Mouse (Mus musculus): ENCODE data around the gene Lsm10. TPM values are rescaled to one million over a fixed set of nuclear protein-coding genes. Genes with fewer than 3 reads are reported as not detected.
A peak's percentile ranks its signal among the peaks of the same experiment; 100 is the strongest.

Lsm10 gene
- polyA plus RNA-seq, 1 experiment from 2014 or later, result 55.1 TPM

- Histone ChIP-seq H3K4me3 (peak overlapping the region; percentile 90), H3K27ac (peak overlapping the region; percentile 90), H3K4me1 (peaks cover 56% of the 10 kb centered on the region), H3K27me3 (ENCODE audit: poor library complexity, severe bottlenecking) (no peaks in the 10 kb centered on the region), H3K9me3 (no peaks in the 10 kb centered on the region), H3K36me3 (replicated peaks) (peaks cover 32% of the 10 kb centered on the region)
- 43% methylated on average over 7 of the region's 7 CpGs for WGBS
- no peak for DNase-seq (ENCODE audit: extremely low spot score, low spot score)
Measured at GRCm38 (mm10) chr4:126102061-126102841, 5.8 kb downstream of the Lsm10 start.

GRCm38 (mm10) chr4:126103057-126103581 is 6.7 kb downstream of the Lsm10 start:
- DNase-seq (ENCODE audit: extremely low spot score, low spot score), result peak; percentile 62
- Histone ChIP-seq H3K27ac (peak overlapping the region; percentile 90), H3K36me3 (replicated peaks) (peaks cover 26% of the 10 kb centered on the region), H3K4me1 (peaks cover 57% of the 10 kb centered on the region), H3K9me3 (no peaks in the 10 kb centered on the region), H3K4me3 (peak overlapping the region; percentile 90), H3K27me3 (ENCODE audit: poor library complexity, severe bottlenecking) (no peaks in the 10 kb centered on the region)
- 2% methylated on average over 15 of the region's 15 CpGs for WGBS

- H3K27ac ChIP-seq, result peak within 1 kb of the TSS; percentile 90
- DNase-seq (ENCODE audit: extremely low spot score, low spot score), result peak; percentile 98
- under 1% methylated on average over 34 of the region's 34 CpGs for WGBS
- peak within 1 kb of the TSS; percentile 90 for H3K4me3 ChIP-seq
- no peaks in the 10 kb centered on the region for H3K9me3 ChIP-seq
- no peaks in the 10 kb centered on the region for H3K27me3 ChIP-seq (ENCODE audit: poor library complexity, severe bottlenecking)
- peaks cover 21% of the 10 kb centered on the region for H3K36me3 ChIP-seq (replicated peaks)
- peaks cover 62% of the 10 kb centered on the region for H3K4me1 ChIP-seq
Measured at GRCm38 (mm10) chr4:126103590-126104068, 7.2 kb downstream of the Lsm10 start, which contains the start of gene Stk40. Stk40 (plus strand) TSS chr4:126103957.

GRCm38 (mm10) chr4:126104261-126105075 is 8.0 kb downstream of the Lsm10 start:
- Histone ChIP-seq H3K27me3 (ENCODE audit: poor library complexity, severe bottlenecking) (no peaks in the 10 kb centered on the region), H3K27ac (peak overlapping the region; percentile 90), H3K4me1 (peaks cover 61% of the 10 kb centered on the region), H3K9me3 (no peaks in the 10 kb centered on the region), H3K36me3 (replicated peaks) (peaks cover 13% of the 10 kb centered on the region), H3K4me3 (peak overlapping the region; percentile 90)
- WGBS, result 3% methylated on average over 34 of the region's 34 CpGs
- no peak for DNase-seq (ENCODE audit: extremely low spot score, low spot score)

- peaks cover 5% of the 10 kb centered on the region for H3K36me3 ChIP-seq (replicated peaks)
Measured at GRCm38 (mm10) chr4:126105131-126105783, 8.8 kb downstream of the Lsm10 start.

GRCm38 (mm10) chr4:126108061-126108740 is 11.8 kb downstream of the Lsm10 start:
- H3K4me1 ChIP-seq, result peaks cover 74% of the 10 kb centered on the region
- no peaks in the 10 kb centered on the region for H3K27me3 ChIP-seq (ENCODE audit: poor library complexity, severe bottlenecking)
- no peak overlapping the region for H3K27ac ChIP-seq
- DNase-seq (ENCODE audit: extremely low spot score, low spot score), result no peak
- H3K36me3 ChIP-seq (replicated peaks), result no peaks in the 10 kb centered on the region
- WGBS, result 26% methylated on average over 8 of the region's 8 CpGs
- H3K9me3 ChIP-seq, result no peaks in the 10 kb centered on the region
- H3K4me3 ChIP-seq, result no peak overlapping the region

More at GRCm38 (mm10) chr4:126105131-126105783, 8.8 kb downstream of the Lsm10 start:
- H3K27me3 ChIP-seq (ENCODE audit: poor library complexity, severe bottlenecking), result no peaks in the 10 kb centered on the region
- H3K4me1 ChIP-seq, result peaks cover 68% of the 10 kb centered on the region
- DNase-seq (ENCODE audit: extremely low spot score, low spot score), result no peak
- no peak overlapping the region for H3K27ac ChIP-seq
- WGBS, result 62% methylated on average over 7 of the region's 7 CpGs
- no peaks in the 10 kb centered on the region for H3K9me3 ChIP-seq
- peak overlapping the region; percentile 90 for H3K4me3 ChIP-seq

- 83% methylated on average over 10 of the region's 10 CpGs for WGBS
- Histone ChIP-seq H3K4me3 (no peak overlapping the region), H3K27me3 (ENCODE audit: poor library complexity, severe bottlenecking) (no peaks in the 10 kb centered on the region), H3K36me3 (replicated peaks) (no peaks in the 10 kb centered on the region), H3K4me1 (peaks cover 65% of the 10 kb centered on the region), H3K27ac (no peak overlapping the region), H3K9me3 (no peaks in the 10 kb centered on the region)
- no peak for DNase-seq (ENCODE audit: extremely low spot score, low spot score)
Measured at GRCm38 (mm10) chr4:126109613-126110373, 13.4 kb downstream of the Lsm10 start.

GRCm38 (mm10) chr4:126110374-126111152 is 14.1 kb downstream of the Lsm10 start:
- DNase-seq (ENCODE audit: extremely low spot score, low spot score), result no peak
- peak overlapping the region; percentile 67; the same call in 1 of the 2 replicates for H3K27ac ChIP-seq
- 18% methylated on average over 12 of the region's 12 CpGs for WGBS
- H3K4me1 ChIP-seq, result peaks cover 58% of the 10 kb centered on the region
- H3K4me3 ChIP-seq, result peak overlapping the region; percentile 14; the same call in 1 of the 2 replicates
- H3K9me3 ChIP-seq, result no peaks in the 10 kb centered on the region
- H3K27me3 ChIP-seq (ENCODE audit: poor library complexity, severe bottlenecking), result no peaks in the 10 kb centered on the region
- no peaks in the 10 kb centered on the region for H3K36me3 ChIP-seq (replicated peaks)

GRCm38 (mm10) chr4:126111153-126111549 is 14.7 kb downstream of the Lsm10 start:
- Histone ChIP-seq H3K27me3 (ENCODE audit: poor library complexity, severe bottlenecking) (no peaks in the 10 kb centered on the region), H3K4me3 (peak overlapping the region; percentile 14; the same call in 1 of the 2 replicates), H3K27ac (peak overlapping the region; percentile 67; the same call in 1 of the 2 replicates), H3K9me3 (no peaks in the 10 kb centered on the region), H3K36me3 (replicated peaks) (no peaks in the 10 kb centered on the region), H3K4me1 (peaks cover 59% of the 10 kb centered on the region)
- no peak for DNase-seq (ENCODE audit: extremely low spot score, low spot score)
- 18% methylated on average over 7 of the region's 7 CpGs for WGBS

- no peak overlapping the region for H3K4me3 ChIP-seq
- no peak for DNase-seq (ENCODE audit: extremely low spot score, low spot score)
- H3K9me3 ChIP-seq, result no peaks in the 10 kb centered on the region
- H3K4me1 ChIP-seq, result peaks cover 45% of the 10 kb centered on the region
- WGBS, result 87% methylated on average over 4 of the region's 4 CpGs
- no peak overlapping the region for H3K27ac ChIP-seq
- H3K36me3 ChIP-seq (replicated peaks), result peaks cover 9% of the 10 kb centered on the region
- H3K27me3 ChIP-seq (ENCODE audit: poor library complexity, severe bottlenecking), result no peaks in the 10 kb centered on the region
Measured at GRCm38 (mm10) chr4:126113243-126113642, 16.8 kb downstream of the Lsm10 start.

GRCm38 (mm10) chr4:126113943-126114342 is 17.5 kb downstream of the Lsm10 start:
- Histone ChIP-seq H3K4me1 (peaks cover 38% of the 10 kb centered on the region), H3K27me3 (ENCODE audit: poor library complexity, severe bottlenecking) (no peaks in the 10 kb centered on the region), H3K36me3 (replicated peaks) (peaks cover 15% of the 10 kb centered on the region), H3K4me3 (no peak overlapping the region), H3K27ac (no peak overlapping the region), H3K9me3 (no peaks in the 10 kb centered on the region)
- DNase-seq (ENCODE audit: extremely low spot score, low spot score), result peak; percentile 47
- WGBS, result 26% methylated on average over 6 of the region's 6 CpGs

All from forebrain, embryonic 10.5 days (tissue).